Mouse (Mus musculus) embryonic facial prominence, embryonic 15.5 days (tissue): ENCODE results near the gene Cxcr2. TPM values are rescaled to one million over a fixed set of nuclear protein-coding genes. Genes with fewer than 3 reads are reported as not detected.

Experiments
- ATAC-seq: fragments of 200-750 bp; cut with Nextera tagmentation; 2 replicates; pipeline ENCODE4 v1.8.0; 2017; ENCODE audit warnings: low read depth, moderate TSS enrichment; ENCODE audit not compliant: insufficient number of reproducible peaks, low FRiP score, low TSS enrichment
- H3K27ac ChIP-seq: fragments of 300-500 bp; sonication (generic); replicated peaks from 2 replicates; pipeline ENCODE4 v1.5.1; 2015; ENCODE audit warnings: mild to moderate bottlenecking, inconsistent platforms
- H3K27me3 ChIP-seq: fragments of 300-500 bp; sonication (generic); 2 replicates; pipeline ENCODE4 v1.6.1; 2015; ENCODE audit warnings: inconsistent platforms
- H3K36me3 ChIP-seq: fragments of 300-500 bp; sonication (generic); 2 replicates; pipeline ENCODE4 v1.6.1; 2015; ENCODE audit warnings: mild to moderate bottlenecking, inconsistent platforms
- H3K4me1 ChIP-seq: fragments of 300-500 bp; sonication (generic); 2 replicates; pipeline ENCODE4 v1.6.1; 2015; ENCODE audit warnings: inconsistent platforms
- H3K4me2 ChIP-seq: fragments of 300-500 bp; sonication (generic); replicated peaks from 2 replicates; pipeline ENCODE4 v1.6.1; 2015; ENCODE audit warnings: mild to moderate bottlenecking, inconsistent platforms
- H3K4me3 ChIP-seq: fragments of 300-500 bp; sonication (generic); replicated peaks from 2 replicates; pipeline ENCODE4 v1.5.1; 2015; ENCODE audit warnings: mild to moderate bottlenecking, inconsistent platforms
- H3K9ac ChIP-seq: fragments of 300-500 bp; sonication (generic); 2 replicates; pipeline ENCODE4 v1.6.1; 2015; ENCODE audit warnings: inconsistent platforms
- H3K9me3 ChIP-seq: fragments of 300-500 bp; sonication (generic); replicated peaks from 2 replicates; pipeline ENCODE4 v1.6.1; 2016; ENCODE audit warnings: inconsistent platforms
- WGBS: fragments of 180-500 bp; shearing (Covaris S2); methylation state at CpG from one replicate; pipeline ENCODE4 v1.1.7; 2015; 5-methylcytosine and 5-hydroxymethylcytosine counted together
- polyA plus RNA-seq: library from polyadenylated mRNA; unstranded; fragments of >200 nt; fragmentation: Nextera tagmentation; extraction: Ambion mirVana; gene quantifications from 2 replicates; pipeline ENCODE4 v1.2.1, GENCODE M21; 2015

The Cxcr2 gene
- polyA plus RNA-seq, 1 experiment from 2014 or later: 0.37 TPM

DNA sequence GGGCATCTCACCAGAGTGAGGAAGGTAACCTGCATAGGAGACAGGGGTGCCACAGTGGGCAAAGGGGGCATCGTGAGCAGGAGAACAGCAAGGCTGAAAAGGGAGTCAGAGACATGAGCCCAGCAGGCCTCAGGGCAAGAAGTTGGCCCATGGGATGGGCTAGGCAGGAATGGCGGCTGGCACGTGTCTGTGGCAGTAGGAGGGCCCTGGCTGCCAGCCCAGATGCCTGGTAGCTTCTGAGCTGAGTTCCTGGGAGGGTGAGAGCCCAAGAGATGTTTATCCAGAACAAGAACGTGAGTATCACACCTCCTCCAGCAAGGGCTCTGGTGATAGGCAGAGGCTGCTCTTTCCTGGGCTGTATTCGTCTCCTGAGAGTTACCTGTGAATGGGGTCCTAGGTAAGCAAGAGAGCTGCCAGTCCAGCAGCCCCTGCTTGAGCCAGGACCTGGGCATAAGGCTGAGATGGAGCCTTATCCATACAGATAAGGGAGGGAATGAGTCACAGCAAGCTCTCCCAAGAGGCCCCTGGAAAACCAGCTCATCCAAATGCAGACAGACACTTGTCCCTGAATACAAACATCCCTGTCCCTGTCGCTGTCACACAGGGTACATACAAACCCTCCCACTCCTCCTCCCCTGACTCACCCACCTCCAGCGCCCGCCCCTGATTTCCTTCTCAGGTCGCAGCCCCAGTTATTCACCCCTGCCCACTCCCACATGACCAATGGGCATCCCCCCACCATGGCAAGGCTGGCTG lies 31.8 kb upstream of the Cxcr2 start:
- no peak overlapping the region for H3K9ac ChIP-seq
- no peaks in the 10 kb centered on the region for H3K9me3 ChIP-seq
- no peak overlapping the region for H3K4me3 ChIP-seq
- peaks cover 11% of the 10 kb centered on the region for H3K27me3 ChIP-seq
- peak; percentile 28; the same call in 1 of the 2 replicates for ATAC-seq
- no peak overlapping the region; the same call in 1 of the 2 replicates for H3K27ac ChIP-seq
- H3K4me2 ChIP-seq: no peak overlapping the region
- no peaks in the 10 kb centered on the region for H3K36me3 ChIP-seq
- WGBS: 35% methylated on average over 9 of the region's 9 CpGs
- H3K4me1 ChIP-seq: peaks cover 38% of the 10 kb centered on the region

DNA sequence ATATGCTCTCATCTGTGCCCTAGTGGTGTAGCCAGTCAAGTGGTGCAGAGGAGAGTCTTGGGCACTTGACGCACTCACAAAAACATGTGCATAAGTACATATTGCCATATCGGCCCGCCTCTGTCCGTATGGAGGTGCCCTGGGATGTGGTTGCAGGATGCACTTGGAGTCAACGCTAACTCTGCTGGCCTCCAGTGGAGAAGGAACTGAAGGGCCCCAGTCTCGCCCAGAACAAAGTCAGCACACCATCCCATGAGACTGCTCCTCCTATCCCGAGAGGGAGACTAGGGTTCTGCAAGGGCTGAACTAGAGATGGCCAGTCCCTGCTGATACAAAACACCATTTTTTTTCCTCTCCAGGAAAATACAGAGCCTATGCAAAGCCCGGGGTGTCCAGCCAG lies 30.6 kb upstream of the Cxcr2 start:
- ATAC-seq: no peak
- peak overlapping the region; percentile 57; the same call in 1 of the 2 replicates for H3K4me3 ChIP-seq
- 68% methylated on average over 8 of the region's 8 CpGs for WGBS

GRCm38 (mm10) chr1:74124021-74124981 lies 29.5 kb upstream of the Cxcr2 start, which contains the start of gene Tns1:
TSS of gene Tns1 (minus strand) at chr1:74124449.
- WGBS: 2% methylated on average over 76 of the region's 84 CpGs
- no peak within 1 kb of the TSS for H3K27ac ChIP-seq

More for the DNA sequence above, 30.6 kb upstream of the Cxcr2 start:
- Histone ChIP-seq H3K9ac (no peak overlapping the region), H3K27me3 (peaks cover 11% of the 10 kb centered on the region), H3K9me3 (no peaks in the 10 kb centered on the region), H3K4me2 (peak overlapping the region; percentile 98; the same call in 1 of the 2 replicates), H3K36me3 (no peaks in the 10 kb centered on the region), H3K4me1 (peaks cover 38% of the 10 kb centered on the region), H3K27ac (no peak overlapping the region)

GRCm38 (mm10) chr1:74124991-74125552 lies 28.7 kb upstream of the Cxcr2 start, which contains the start of gene Rufy4:
TSS of gene Rufy4 (plus strand) at chr1:74125541.
- H3K9ac ChIP-seq: peak within 1 kb of the TSS; percentile 53
- peak within 1 kb of the TSS; percentile 57 for H3K4me3 ChIP-seq
- peaks cover 11% of the 10 kb centered on the region for H3K27me3 ChIP-seq
- H3K27ac ChIP-seq: no peak within 1 kb of the TSS
- H3K36me3 ChIP-seq: no peaks in the 10 kb centered on the region
- under 1% methylated on average over 12 of the region's 12 CpGs for WGBS
- peaks cover 32% of the 10 kb centered on the region for H3K4me1 ChIP-seq
- no peak for ATAC-seq
- peak within 1 kb of the TSS; percentile 98 for H3K4me2 ChIP-seq
- no peaks in the 10 kb centered on the region for H3K9me3 ChIP-seq

More at GRCm38 (mm10) chr1:74124021-74124981, 29.5 kb upstream of the Cxcr2 start, which contains the start of gene Tns1:
- Histone ChIP-seq H3K4me1 (peaks cover 34% of the 10 kb centered on the region), H3K9me3 (no peaks in the 10 kb centered on the region), H3K36me3 (no peaks in the 10 kb centered on the region), H3K9ac (peak within 1 kb of the TSS; percentile 53), H3K27me3 (peaks cover 11% of the 10 kb centered on the region), H3K4me3 (peak within 1 kb of the TSS; percentile 57), H3K4me2 (peak within 1 kb of the TSS; percentile 98)
- ATAC-seq: peak; percentile 75

DNA sequence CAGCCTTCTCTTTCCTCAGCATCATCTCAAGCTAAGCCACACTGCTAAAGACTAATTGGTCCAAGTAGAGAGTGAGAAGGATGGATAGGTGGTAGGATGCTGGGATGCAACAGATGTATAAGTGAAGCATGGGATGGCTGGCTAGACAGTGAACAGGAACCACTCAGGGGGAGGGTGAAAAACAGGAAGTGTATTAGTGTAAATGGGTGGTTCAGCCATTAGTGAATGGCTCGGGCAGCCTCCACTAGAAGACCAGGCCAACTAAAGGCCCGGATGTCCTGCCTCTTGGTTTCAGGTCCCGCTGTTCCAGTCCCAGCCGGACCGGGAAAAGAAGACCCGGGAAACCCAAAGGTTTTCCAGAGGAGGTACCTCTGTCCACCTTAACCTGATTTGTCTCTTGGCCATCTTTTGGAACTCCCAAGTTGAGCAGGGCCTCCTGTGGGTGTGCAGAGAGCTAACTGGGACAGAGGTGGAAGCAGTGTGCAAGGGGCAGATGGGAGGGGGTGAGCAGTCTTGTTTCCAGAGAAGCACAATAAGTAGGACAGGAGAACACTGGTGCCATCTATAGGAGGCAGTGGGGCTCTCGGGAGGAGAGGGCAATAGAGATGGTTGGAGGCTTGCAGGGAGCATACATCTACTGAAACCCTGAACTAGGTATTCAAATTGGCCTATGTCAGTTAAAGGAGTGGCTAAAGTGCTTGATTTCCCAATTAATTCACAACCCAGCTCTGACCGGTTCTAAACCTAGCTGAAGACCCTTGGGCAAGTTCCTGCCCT lies 22.7 kb upstream of the Cxcr2 start:
- H3K9me3 ChIP-seq: no peaks in the 10 kb centered on the region
- peaks cover 2% of the 10 kb centered on the region for H3K27me3 ChIP-seq
- no peak overlapping the region for H3K27ac ChIP-seq
- no peaks in the 10 kb centered on the region for H3K4me1 ChIP-seq
- no peak overlapping the region for H3K9ac ChIP-seq
- no peaks in the 10 kb centered on the region for H3K36me3 ChIP-seq
- H3K4me2 ChIP-seq: no peak overlapping the region
- WGBS: 84% methylated on average over 8 of the region's 8 CpGs
- ATAC-seq: no peak
- H3K4me3 ChIP-seq: no peak overlapping the region

DNA sequence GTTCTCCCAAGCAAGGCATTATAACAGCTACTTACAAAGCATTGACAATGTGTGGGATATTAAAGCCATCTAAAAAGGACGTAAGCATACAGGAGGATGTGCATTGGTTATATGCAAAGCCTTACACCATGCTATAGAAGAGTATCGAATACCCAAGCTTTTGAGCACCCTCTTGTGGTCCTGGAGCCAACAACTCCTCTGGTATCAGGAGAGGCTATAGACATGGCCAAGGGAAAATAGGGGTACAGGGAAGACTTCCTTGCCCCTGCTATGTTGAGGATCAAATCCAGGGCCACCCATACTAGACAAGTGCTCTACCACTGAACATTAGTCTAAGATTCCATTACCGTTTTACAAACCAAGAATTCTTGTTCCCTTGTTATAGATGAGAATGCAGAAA lies 21.8 kb upstream of the Cxcr2 start:
- Histone ChIP-seq H3K4me3 (no peak overlapping the region), H3K4me2 (no peak overlapping the region), H3K9me3 (no peaks in the 10 kb centered on the region), H3K9ac (no peak overlapping the region), H3K36me3 (no peaks in the 10 kb centered on the region), H3K4me1 (no peaks in the 10 kb centered on the region), H3K27ac (no peak overlapping the region), H3K27me3 (no peaks in the 10 kb centered on the region)
- ATAC-seq: no peak
- 69% methylated on average over 3 of the region's 3 CpGs for WGBS

DNA sequence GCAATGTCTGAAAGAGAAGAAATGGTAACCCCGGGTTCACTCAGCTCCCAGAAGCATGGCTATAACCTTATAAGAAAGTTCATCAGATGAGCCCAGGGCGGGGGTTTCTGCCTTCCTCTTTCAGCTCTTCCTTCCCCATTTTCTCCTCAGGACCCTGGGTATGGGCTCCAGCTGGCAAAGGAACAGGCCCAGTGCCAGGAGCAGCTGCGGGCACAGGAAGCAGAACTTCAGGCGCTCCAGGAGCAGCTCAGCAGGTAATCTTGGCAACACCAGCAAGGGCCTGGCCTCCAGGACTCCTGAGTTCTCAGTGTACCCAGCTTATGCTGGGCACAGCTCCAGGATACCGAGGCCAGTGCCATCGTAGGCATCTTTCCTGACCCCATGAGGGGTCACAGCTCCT lies 19.8 kb upstream of the Cxcr2 start:
- H3K9me3 ChIP-seq: no peaks in the 10 kb centered on the region
- H3K27ac ChIP-seq: no peak overlapping the region
- no peak overlapping the region for H3K9ac ChIP-seq
- H3K4me2 ChIP-seq: no peak overlapping the region
- H3K4me1 ChIP-seq: no peaks in the 10 kb centered on the region
- no peak for ATAC-seq
- WGBS: 77% methylated on average over 6 of the region's 6 CpGs
- no peaks in the 10 kb centered on the region for H3K36me3 ChIP-seq
- H3K4me3 ChIP-seq: no peak overlapping the region
- no peaks in the 10 kb centered on the region for H3K27me3 ChIP-seq

GRCm38 (mm10) chr1:74135326-74135950 lies 18.4 kb upstream of the Cxcr2 start:
- Histone ChIP-seq H3K4me3 (no peak overlapping the region), H3K36me3 (no peaks in the 10 kb centered on the region), H3K27me3 (no peaks in the 10 kb centered on the region), H3K27ac (no peak overlapping the region), H3K4me1 (no peaks in the 10 kb centered on the region), H3K4me2 (no peak overlapping the region), H3K9me3 (no peaks in the 10 kb centered on the region), H3K9ac (no peak overlapping the region)
- whole genome bisulfite sequencing: 67% methylated on average over 6 of the region's 6 CpGs
- no peak for ATAC-seq

DNA sequence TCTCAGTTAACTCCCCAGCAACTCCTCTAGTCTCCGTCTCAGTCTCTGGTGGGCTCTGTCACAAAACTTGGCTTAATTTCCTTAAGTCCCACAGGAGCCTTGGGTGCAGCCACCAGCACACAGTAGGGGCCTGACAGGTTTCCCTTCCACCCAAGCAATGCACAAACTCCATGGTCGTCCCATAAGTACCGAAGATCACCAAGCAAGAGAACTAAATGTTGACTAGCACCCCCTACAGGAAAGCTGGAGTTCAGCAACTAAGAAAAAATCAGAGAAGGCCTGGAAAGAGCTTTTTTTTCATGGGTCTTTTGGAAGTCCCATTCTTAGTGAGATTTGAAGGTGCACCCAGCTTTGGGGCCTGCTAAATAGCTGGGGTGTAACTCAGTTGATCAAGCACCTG lies 14.4 kb upstream of the Cxcr2 start:
- H3K4me1 ChIP-seq: no peaks in the 10 kb centered on the region
- no peak overlapping the region for H3K4me3 ChIP-seq
- H3K9ac ChIP-seq: no peak overlapping the region
- 56% methylated on average over 3 of the region's 3 CpGs for WGBS
- H3K4me2 ChIP-seq: no peak overlapping the region
- no peak overlapping the region for H3K27ac ChIP-seq
- no peaks in the 10 kb centered on the region for H3K9me3 ChIP-seq
- ATAC-seq: no peak
- no peaks in the 10 kb centered on the region for H3K36me3 ChIP-seq
- H3K27me3 ChIP-seq: no peaks in the 10 kb centered on the region

DNA sequence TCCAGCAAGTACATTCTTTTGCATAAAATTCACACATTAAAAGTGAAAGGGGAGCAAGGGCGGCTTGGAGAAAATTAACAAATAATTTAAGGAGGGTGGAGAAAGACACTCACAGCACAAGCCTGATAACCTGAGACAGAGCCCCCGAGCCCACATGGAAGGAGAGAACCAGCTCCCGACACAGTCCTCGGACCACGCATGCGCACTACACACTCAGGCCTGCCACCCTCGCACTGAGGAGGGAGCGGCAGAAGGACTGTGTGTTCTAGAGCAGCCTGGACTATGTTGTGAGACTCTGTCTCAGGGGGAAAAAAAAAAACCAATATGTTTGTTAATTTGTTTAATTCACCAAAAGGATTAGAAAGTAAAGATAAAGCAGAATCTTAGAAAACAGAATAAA lies 12.0 kb upstream of the Cxcr2 start:
- Histone ChIP-seq H3K27ac (no peak overlapping the region), H3K4me3 (no peak overlapping the region), H3K9ac (no peak overlapping the region), H3K4me2 (no peak overlapping the region), H3K9me3 (no peaks in the 10 kb centered on the region), H3K4me1 (no peaks in the 10 kb centered on the region), H3K36me3 (no peaks in the 10 kb centered on the region), H3K27me3 (no peaks in the 10 kb centered on the region)
- no peak for ATAC-seq
- 61% methylated on average over 8 of the region's 8 CpGs for WGBS
